Mouse (Mus musculus) adrenal gland, adult 18-20 months (tissue): ENCODE data around the gene Raver1. TPM values are rescaled to one million over a fixed set of nuclear protein-coding genes. Genes with fewer than 3 reads are reported as not detected.
"Not testable (repeated sequence)": the region's sequence is repeated elsewhere in the genome, so short reads cannot be mapped to it uniquely, and the experiment has no call there.

Experiments used
- DNase-seq, 2 experiments: peaks; one replicate each; pipeline ENCODE4 v3.0.0; 2021 to 2022; ENCODE audit warnings: low spot score in 2 of 2
- total RNA-seq, 2 experiments: library from RNA; stranded (reverse); gene quantifications; 1 replicate in 1 of 2; 2 replicates in 1 of 2; pipeline ENCODE4 v1.2.3; 2021

The Raver1 gene
- total RNA-seq, 2 experiments from 2014 or later = 42.9 to 47.1 TPM

- not testable (repeated sequence) for DNase-seq
Observed at GRCm38 (mm10) chr9:21044785-21045184, 47.0 kb downstream of the Raver1 start.

DNA sequence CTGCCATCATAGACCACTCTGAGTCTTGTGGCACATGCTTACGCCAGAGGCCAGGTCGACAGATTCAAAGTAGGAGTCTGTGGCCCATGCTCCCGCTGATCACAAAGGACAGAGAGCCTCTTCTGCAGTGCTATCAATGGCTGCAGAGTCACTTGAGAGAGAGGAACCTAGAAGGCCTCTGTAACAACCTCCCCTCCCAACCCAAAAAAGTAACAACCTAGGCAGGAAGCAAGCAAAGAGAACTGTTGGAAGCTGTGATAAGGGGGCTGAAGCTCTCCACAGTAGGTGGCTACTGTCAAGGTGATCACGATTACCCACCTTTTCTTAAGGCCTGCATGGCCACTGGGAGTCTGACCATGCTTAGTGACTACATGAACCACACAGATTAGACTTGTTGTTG is 48.2 kb downstream of the Raver1 start:
- DNase-seq = no peak

- DNase-seq = no peak
Observed at GRCm38 (mm10) chr9:21041308-21041707, 50.5 kb downstream of the Raver1 start.

DNA sequence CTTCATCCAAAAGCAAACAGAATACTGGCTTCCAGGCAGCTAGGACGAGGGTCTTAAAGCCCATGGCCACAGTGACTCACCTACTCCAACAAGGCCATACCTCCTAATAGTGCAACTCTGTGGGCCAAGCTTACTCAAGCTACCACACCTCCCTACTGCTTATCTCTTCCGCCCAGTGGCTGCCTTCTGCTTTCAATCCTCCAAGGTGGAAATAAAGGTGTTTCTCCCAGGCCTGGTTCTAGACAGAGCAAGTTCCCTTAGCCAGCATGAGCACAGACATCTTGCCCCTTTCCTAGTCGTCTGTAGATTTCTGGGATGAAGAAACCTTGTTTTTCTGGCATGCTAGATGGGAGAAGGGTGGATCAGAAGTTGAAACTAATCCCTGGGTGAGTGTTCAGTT is 52.0 kb downstream of the Raver1 start:
- no peak for DNase-seq

- no peak for DNase-seq
Observed at GRCm38 (mm10) chr9:21037481-21037891, 54.3 kb downstream of the Raver1 start.

- DNase-seq = no peak
Observed at GRCm38 (mm10) chr9:21036666-21037065, 55.1 kb downstream of the Raver1 start.

GRCm38 (mm10) chr9:21036161-21036560 is 55.6 kb downstream of the Raver1 start:
- DNase-seq = no peak

DNA sequence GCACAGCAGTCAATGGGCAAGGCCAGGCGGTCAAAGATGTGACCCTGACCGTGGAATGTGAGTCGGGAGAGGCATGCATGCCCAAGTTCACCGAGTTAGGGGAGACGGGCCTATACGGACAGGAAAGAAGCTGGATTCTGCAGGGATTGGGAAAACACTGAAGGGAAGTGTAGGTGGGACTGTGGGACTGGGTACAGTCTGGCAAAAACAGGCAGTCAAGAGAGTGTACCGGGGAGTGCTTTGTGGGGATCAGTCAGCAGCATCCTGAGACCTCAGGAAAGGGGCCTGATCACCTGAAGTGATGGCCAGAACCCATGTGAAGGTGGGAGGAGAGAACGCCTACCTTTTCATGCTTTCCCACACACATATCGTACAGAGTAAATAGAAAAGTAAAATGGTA is 56.2 kb downstream of the Raver1 start:
- DNase-seq = no peak

- DNase-seq = no peak
Observed at GRCm38 (mm10) chr9:21034481-21035085, 57.2 kb downstream of the Raver1 start.

DNA sequence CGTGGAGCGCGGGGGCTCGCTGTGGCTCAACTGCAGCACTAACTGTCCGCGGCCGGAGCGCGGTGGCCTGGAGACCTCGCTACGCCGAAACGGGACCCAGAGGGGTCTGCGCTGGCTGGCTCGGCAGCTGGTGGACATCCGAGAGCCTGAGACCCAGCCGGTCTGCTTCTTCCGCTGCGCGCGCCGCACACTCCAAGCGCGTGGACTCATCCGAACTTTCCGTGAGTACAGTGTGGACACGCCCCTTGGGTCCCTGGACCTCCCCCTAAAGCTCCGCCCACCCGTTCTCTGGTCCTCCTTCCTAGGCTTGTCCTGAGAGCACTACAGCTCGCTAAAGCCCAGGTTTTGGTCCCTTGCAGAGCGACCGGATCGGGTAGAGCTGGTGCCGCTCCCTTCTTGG is 58.7 kb downstream of the Raver1 start:
- DNase-seq = peak; percentile 81 to 82

DNA sequence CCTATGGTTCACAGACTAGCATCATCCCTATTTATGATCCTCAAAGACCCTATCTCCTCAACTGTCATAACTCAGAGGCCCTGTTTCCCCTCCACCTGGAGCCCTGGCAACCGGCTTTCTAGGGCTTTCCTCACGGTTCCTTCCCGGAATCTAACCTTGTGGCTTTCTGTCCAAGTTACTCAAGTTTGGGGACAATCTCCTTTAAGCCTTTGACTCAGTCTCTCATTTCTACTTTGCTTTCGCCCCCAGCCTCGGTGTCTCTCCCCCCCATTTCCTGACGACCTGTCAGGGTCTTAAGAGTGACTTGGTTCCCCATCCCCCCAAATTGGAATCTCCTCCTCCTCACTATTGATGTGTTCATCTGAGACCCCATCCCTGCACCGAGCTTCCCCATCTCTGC is 59.3 kb downstream of the Raver1 start:
- no peak for DNase-seq

- no peak for DNase-seq
Observed at GRCm38 (mm10) chr9:21031896-21032351, 59.9 kb downstream of the Raver1 start, which contains the start of gene Icam5. Icam5 (plus strand) TSS chr9:21032073.

- DNase-seq = peak; percentile 55 to 56
Observed at GRCm38 (mm10) chr9:21031251-21031895, 60.4 kb downstream of the Raver1 start.

DNA sequence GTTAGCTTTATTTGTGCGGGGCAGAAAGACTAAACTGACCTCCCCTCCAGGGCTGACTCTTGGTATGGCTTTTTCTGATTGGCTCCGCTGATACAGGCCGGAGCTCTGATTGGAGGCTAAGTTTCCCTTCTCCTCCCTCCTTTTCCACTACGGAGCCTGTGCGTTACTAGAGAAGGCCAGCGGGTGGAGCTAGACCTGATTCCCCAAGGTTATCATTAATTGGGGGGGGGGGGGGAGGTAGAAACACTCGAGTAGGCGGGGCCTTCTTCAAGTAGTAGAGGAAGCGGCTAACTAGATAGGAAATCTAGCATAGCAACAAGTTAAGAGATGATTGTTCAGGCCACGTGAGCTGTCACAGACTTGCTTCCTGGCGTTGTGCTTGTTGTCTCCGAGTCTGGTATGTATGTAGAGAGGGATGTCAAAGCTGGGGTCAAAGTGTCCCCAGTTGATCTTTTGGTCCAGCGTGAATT is 61.0 kb downstream of the Raver1 start:
- DNase-seq = peak; percentile 70 to 73

- DNase-seq = no peak
Observed at GRCm38 (mm10) chr9:21030055-21030600, 61.7 kb downstream of the Raver1 start.

DNA sequence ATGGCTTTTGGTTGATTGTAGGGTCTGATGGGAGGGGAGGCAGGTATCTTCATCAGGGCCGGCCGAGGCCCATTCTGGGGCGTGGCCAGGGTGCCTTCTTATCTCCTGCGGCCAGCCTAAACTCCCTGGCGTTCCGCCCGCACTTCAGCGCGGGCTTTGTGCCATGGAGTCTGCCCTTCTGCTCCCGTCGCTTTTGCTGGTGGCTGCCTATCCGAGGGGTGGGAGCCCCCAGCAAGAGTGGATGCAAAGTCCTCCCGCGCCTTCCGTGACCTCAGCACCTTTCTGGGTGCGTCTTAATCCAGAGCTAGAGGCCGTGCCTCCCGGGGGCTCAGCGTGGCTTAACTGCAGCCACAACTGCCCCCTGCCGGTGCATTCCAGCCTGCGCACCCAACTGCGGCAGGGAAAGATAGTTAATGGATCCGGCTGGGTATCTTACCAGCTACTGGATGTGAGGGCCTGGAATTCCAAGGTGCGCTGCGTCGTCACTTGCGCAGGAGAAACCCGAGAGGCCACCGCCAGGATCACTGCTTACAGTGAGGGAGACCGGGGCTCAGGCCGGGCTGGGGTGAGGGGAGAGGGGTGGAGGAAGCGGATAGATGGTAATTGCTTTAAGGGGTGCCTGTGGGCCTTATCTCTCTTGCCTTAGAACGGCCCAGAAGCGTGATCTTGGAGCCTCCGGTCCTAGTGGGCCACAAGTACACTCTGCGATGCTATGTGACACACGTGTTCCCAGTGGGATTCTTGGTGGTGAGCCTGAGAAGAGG is 62.3 kb downstream of the Raver1 start, which contains the start of gene Icam4:
Gene Icam4 (plus strand): TSS at position 83 of the 764 bp plus-strand sequence.
- DNase-seq = peak; percentile 80 to 87

- no peak for DNase-seq
Observed at GRCm38 (mm10) chr9:21028560-21029110, 63.2 kb downstream of the Raver1 start.

DNA sequence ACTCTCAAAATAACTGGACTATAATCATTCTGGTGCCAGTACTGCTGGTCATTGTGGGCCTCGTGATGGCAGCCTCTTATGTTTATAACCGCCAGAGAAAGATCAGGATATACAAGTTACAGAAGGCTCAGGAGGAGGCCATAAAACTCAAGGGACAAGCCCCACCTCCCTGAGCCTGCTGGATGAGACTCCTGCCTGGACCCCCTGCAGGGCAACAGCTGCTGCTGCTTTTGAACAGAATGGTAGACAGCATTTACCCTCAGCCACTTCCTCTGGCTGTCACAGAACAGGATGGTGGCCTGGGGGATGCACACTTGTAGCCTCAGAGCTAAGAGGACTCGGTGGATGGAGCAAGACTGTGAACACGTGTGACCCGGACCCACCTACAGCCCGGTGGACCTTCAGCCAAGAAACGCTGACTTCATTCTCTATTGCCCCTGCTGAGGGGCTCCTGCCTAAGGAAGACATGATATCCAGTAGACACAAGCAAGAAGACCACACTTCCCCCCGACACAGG is 64.0 kb downstream of the Raver1 start:
- DNase-seq = no peak

- no peak for DNase-seq
Observed at GRCm38 (mm10) chr9:21026849-21027248, 65.0 kb downstream of the Raver1 start.

GRCm38 (mm10) chr9:21025258-21025810 is 66.5 kb downstream of the Raver1 start:
- DNase-seq = no peak
